Mouse (Mus musculus) megakaryocyte progenitor cell, adult 5-6 weeks (primary cell): ENCODE data around the gene Ppm1n. TPM values are rescaled to one million over a fixed set of nuclear protein-coding genes. Genes with fewer than 3 reads are reported as not detected.
A peak's percentile ranks its signal among the peaks of the same experiment; 100 is the strongest.

Experiments
- ATAC-seq: replicated peaks from 2 replicates; pipeline ENCODE4 v1.8.0; 2016; ENCODE audit warnings: mild to moderate bottlenecking, moderate TSS enrichment, inconsistent platforms; ENCODE audit not compliant: poor library complexity
- total RNA-seq, 2 experiments: library from RNA; stranded (forward) in 1 of 2; stranded (reverse) in 1 of 2; fragments of 157-497, 149-512 nt in 1 of 2; fragments of 200-1000 nt in 1 of 2; gene quantifications; 2 replicates each; pipeline versions ENCODE4 v1.2.3 to v1.2.4; 2015 to 2017

Gene Ppm1n
- total RNA-seq, 2 experiments from 2014 or later, result not detected

GRCm38 (mm10) chr7:19282791-19283405 lies 3.0 kb upstream of the Ppm1n start:
- peak; percentile 62 for ATAC-seq

- peak; percentile 89 for ATAC-seq
Measured at GRCm38 (mm10) chr7:19282385-19282784, 2.5 kb upstream of the Ppm1n start, which contains the start of gene Rtn2. Gene Rtn2 (plus strand): TSS chr7:19282624.

- ATAC-seq, result peak; percentile 38
Measured at GRCm38 (mm10) chr7:19281680-19282304, 1.9 kb upstream of the Ppm1n start.

GRCm38 (mm10) chr7:19279052-19279451 lies 812 bp downstream of the Ppm1n start:
- ATAC-seq, result no peak

GRCm38 (mm10) chr7:19276253-19276652 lies 3.6 kb downstream of the Ppm1n start:
- no peak for ATAC-seq

- peak; percentile 52 for ATAC-seq
Measured at GRCm38 (mm10) chr7:19272173-19272764, 7.6 kb downstream of the Ppm1n start.

GRCm38 (mm10) chr7:19271238-19272172 lies 8.4 kb downstream of the Ppm1n start, which contains the start of gene Vasp:
Gene Vasp (minus strand): TSS chr7:19271817.
- ATAC-seq, result peak; percentile 71

- no peak for ATAC-seq
Measured at GRCm38 (mm10) chr7:19270509-19271237, 9.2 kb downstream of the Ppm1n start.

GRCm38 (mm10) chr7:19269721-19270441 lies 10.0 kb downstream of the Ppm1n start:
- no peak for ATAC-seq

- ATAC-seq, result no peak
Measured at GRCm38 (mm10) chr7:19268993-19269681, 10.7 kb downstream of the Ppm1n start.

- ATAC-seq, result peak; percentile 12; the same call in 1 of the 2 replicates
Measured at GRCm38 (mm10) chr7:19267051-19267450, 12.8 kb downstream of the Ppm1n start.

GRCm38 (mm10) chr7:19265928-19266822 lies 13.7 kb downstream of the Ppm1n start:
- peak; percentile 66 for ATAC-seq

- ATAC-seq, result peak; percentile 3
Measured at GRCm38 (mm10) chr7:19265147-19265546, 14.7 kb downstream of the Ppm1n start.

GRCm38 (mm10) chr7:19258336-19258735 lies 21.5 kb downstream of the Ppm1n start:
- no peak for ATAC-seq

GRCm38 (mm10) chr7:19257390-19258022 lies 22.4 kb downstream of the Ppm1n start:
- ATAC-seq, result peak; percentile 98

- ATAC-seq, result peak; percentile 69
Measured at GRCm38 (mm10) chr7:19256567-19256966, 23.3 kb downstream of the Ppm1n start.

GRCm38 (mm10) chr7:19255395-19255794 lies 24.5 kb downstream of the Ppm1n start:
- no peak for ATAC-seq

- ATAC-seq, result no peak
Measured at GRCm38 (mm10) chr7:19253437-19253836, 26.4 kb downstream of the Ppm1n start.
